Mouse (Mus musculus): ENCODE data around the gene Pde1b.

Pde1b gene

DNA sequence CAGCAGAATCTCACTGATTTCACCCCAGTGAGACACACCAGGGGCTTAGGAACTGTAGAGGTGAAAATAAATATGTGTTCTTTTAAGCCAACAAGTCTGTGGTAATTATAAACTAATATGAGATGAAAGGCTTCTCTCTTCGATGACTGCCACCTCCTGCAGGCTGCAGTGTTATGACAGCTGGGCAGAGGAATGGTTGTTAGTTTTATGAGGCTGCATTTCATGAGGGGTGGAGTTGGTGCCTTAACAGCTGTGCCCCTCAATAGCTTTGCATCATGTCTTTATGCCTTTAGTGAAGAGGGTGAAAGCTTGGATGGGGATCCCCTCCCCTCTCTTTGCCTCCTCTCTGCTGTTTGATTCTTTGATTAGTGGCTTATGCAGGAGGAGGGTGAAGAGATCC is 48.2 kb downstream of the Pde1b start:
- no peak for DNase-seq (ENCODE audit: low spot score in 2 of 2)

DNA sequence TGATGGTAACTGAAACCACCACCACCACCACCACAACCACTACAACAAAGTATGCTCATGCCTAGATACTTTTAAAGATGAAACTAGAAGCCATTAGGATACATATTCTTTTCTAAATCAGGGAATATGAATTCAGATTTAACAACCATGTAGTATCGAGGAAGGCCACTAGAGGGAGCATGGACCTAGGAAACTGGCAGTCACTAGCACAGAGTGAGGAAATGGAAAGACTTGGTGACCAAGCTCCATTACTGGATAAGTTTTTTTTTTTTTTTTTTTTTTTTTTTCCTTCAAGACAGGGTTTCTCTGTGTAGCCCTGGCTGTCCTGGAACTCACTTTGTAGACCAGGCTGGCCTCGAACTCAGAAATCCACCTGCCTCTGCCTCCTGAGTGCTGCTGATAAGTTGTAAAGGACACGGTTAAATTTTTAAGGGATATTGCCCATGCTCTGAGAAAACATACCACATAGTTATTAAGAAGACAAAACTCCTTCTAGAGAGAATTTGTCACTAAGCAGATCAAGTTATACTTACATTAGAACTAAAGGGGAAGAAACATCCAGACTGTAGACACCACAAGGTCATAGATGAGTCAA is 49.4 kb downstream of the Pde1b start:
- DNase-seq (ENCODE audit: low spot score in 2 of 2) = no peak

DNA sequence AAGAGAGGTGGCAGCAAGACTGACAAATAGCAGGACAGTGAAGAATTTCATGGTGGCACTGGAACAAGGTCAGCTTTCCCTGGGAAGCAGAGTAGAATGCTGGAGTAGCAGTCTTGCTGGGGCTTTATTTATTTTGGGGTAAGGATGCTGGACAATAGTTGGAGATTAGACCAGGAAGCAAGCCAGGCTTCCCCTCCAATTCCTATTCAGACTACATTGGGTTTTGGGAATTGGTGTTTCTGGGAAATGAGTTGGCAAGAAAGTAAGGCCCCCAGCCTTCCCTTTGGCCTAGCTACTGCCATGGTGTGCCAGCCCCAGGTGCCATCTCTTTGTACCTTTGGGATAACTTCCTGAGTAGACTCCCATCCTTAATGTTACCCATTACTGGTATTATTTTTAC is 62.1 kb downstream of the Pde1b start, which contains the start of gene Glycam1:
TSS of gene Glycam1 (minus strand) at position 101 of the 400 bp plus-strand sequence.
- no peak for DNase-seq (ENCODE audit: low spot score in 2 of 2)
